Mouse (Mus musculus): Measurements from ENCODE around the gene Nos1ap. TPM values are rescaled to one million over a fixed set of nuclear protein-coding genes. Genes with fewer than 3 reads are reported as not detected.
A peak's percentile ranks its signal among the peaks of the same experiment; 100 is the strongest.

The Nos1ap gene
- polyA plus RNA-seq, 1 experiment from 2014 or later = 11.1 TPM

GRCm38 (mm10) chr1:170489936-170490335 is 99.7 kb downstream of the Nos1ap start:
- 0 out of 2 replicates have a peak, but pooled peaks cover 7% of the 10 kb centered on the region for H3K4me1 ChIP-seq (replicated peaks)
- no peak for ATAC-seq
- H3K9ac ChIP-seq = no peak overlapping the region
- H3K4me3 ChIP-seq (replicated peaks) = no peak overlapping the region
- H3K9me3 ChIP-seq = no peaks in the 10 kb centered on the region
- WGBS = 88% methylated on average over 7 of the region's 7 CpGs
- H3K27me3 ChIP-seq (replicated peaks) = no peaks in the 10 kb centered on the region
- no peak overlapping the region for H3K27ac ChIP-seq
- no peaks in the 10 kb centered on the region for H3K36me3 ChIP-seq
- no peak overlapping the region for H3K4me2 ChIP-seq (replicated peaks)

GRCm38 (mm10) chr1:170489450-170489849 is 100.2 kb downstream of the Nos1ap start:
- H3K4me1 ChIP-seq (replicated peaks) = 0 out of 2 replicates have a peak, but pooled peaks cover 7% of the 10 kb centered on the region
- no peaks in the 10 kb centered on the region for H3K9me3 ChIP-seq
- no peak overlapping the region for H3K27ac ChIP-seq
- ATAC-seq = no peak
- no peaks in the 10 kb centered on the region for H3K27me3 ChIP-seq (replicated peaks)
- H3K4me3 ChIP-seq (replicated peaks) = no peak overlapping the region
- H3K4me2 ChIP-seq (replicated peaks) = no peak overlapping the region
- no peaks in the 10 kb centered on the region for H3K36me3 ChIP-seq
- H3K9ac ChIP-seq = no peak overlapping the region
- 89% methylated on average over 6 of the region's 6 CpGs for WGBS

- ATAC-seq = no peak
- H3K9me3 ChIP-seq = no peaks in the 10 kb centered on the region
- H3K4me2 ChIP-seq (replicated peaks) = no peak overlapping the region
- no peak overlapping the region for H3K9ac ChIP-seq
- no peaks in the 10 kb centered on the region for H3K27me3 ChIP-seq (replicated peaks)
- no peak overlapping the region for H3K27ac ChIP-seq
- peaks cover 23% of the 10 kb centered on the region for H3K4me1 ChIP-seq (replicated peaks)
- no peaks in the 10 kb centered on the region for H3K36me3 ChIP-seq
- WGBS = 32% methylated on average over 4 of the region's 4 CpGs
- H3K4me3 ChIP-seq (replicated peaks) = no peak overlapping the region
These were observed 104.5 kb downstream of the Nos1ap start for GRCm38 (mm10) chr1:170485119-170485518.

- WGBS = 71% methylated on average over 7 of the region's 8 CpGs
- no peaks in the 10 kb centered on the region for H3K27me3 ChIP-seq (replicated peaks)
- no peak overlapping the region for H3K4me3 ChIP-seq (replicated peaks)
- no peak for ATAC-seq
- H3K36me3 ChIP-seq = no peaks in the 10 kb centered on the region
- no peaks in the 10 kb centered on the region for H3K9me3 ChIP-seq
- H3K4me2 ChIP-seq (replicated peaks) = no peak overlapping the region
- H3K9ac ChIP-seq = no peak overlapping the region
- peaks cover 43% of the 10 kb centered on the region for H3K4me1 ChIP-seq (replicated peaks)
- H3K27ac ChIP-seq = no peak overlapping the region
These were observed 107.3 kb downstream of the Nos1ap start for GRCm38 (mm10) chr1:170482236-170482905.

- H3K9me3 ChIP-seq = no peaks in the 10 kb centered on the region
- no peak overlapping the region for H3K9ac ChIP-seq
- H3K27me3 ChIP-seq (replicated peaks) = no peaks in the 10 kb centered on the region
- H3K4me2 ChIP-seq (replicated peaks) = no peak overlapping the region
- no peak for ATAC-seq
- 62% methylated on average over 3 of the region's 3 CpGs for WGBS
- H3K4me3 ChIP-seq (replicated peaks) = no peak overlapping the region
- 0 out of 2 replicates have a peak overlapping the region, but pooled peaks have one; percentile 24 for H3K27ac ChIP-seq
- H3K4me1 ChIP-seq (replicated peaks) = peaks cover 43% of the 10 kb centered on the region
- no peaks in the 10 kb centered on the region for H3K36me3 ChIP-seq
These were observed 108.6 kb downstream of the Nos1ap start for GRCm38 (mm10) chr1:170481093-170481492.

- 5% methylated on average over 3 of the region's 3 CpGs for WGBS
- peak overlapping the region; percentile 75 for H3K27ac ChIP-seq
These were observed 110.2 kb downstream of the Nos1ap start for GRCm38 (mm10) chr1:170479458-170479798.

GRCm38 (mm10) chr1:170478791-170479457 is 110.7 kb downstream of the Nos1ap start:
- no peak overlapping the region for H3K4me3 ChIP-seq (replicated peaks)
- no peaks in the 10 kb centered on the region for H3K9me3 ChIP-seq
- H3K9ac ChIP-seq = no peak overlapping the region
- H3K4me1 ChIP-seq (replicated peaks) = peaks cover 35% of the 10 kb centered on the region
- H3K27me3 ChIP-seq (replicated peaks) = no peaks in the 10 kb centered on the region
- peak overlapping the region; percentile 31; the same call in 1 of the 2 replicates for H3K4me2 ChIP-seq (replicated peaks)
- H3K36me3 ChIP-seq = no peaks in the 10 kb centered on the region
- peak; percentile 90 for ATAC-seq
- WGBS = 30% methylated on average over 4 of the region's 4 CpGs
- H3K27ac ChIP-seq = peak overlapping the region; percentile 79

More at GRCm38 (mm10) chr1:170479458-170479798, 110.2 kb downstream of the Nos1ap start:
- peaks cover 35% of the 10 kb centered on the region for H3K4me1 ChIP-seq (replicated peaks)
- H3K4me3 ChIP-seq (replicated peaks) = no peak overlapping the region
- H3K9ac ChIP-seq = no peak overlapping the region
- peak; percentile 61 for ATAC-seq
- H3K9me3 ChIP-seq = no peaks in the 10 kb centered on the region
- H3K4me2 ChIP-seq (replicated peaks) = peak overlapping the region; percentile 31; the same call in 1 of the 2 replicates
- H3K27me3 ChIP-seq (replicated peaks) = no peaks in the 10 kb centered on the region
- no peaks in the 10 kb centered on the region for H3K36me3 ChIP-seq

- H3K27ac ChIP-seq = peak overlapping the region; percentile 79
- peaks cover 34% of the 10 kb centered on the region for H3K4me1 ChIP-seq (replicated peaks)
- H3K27me3 ChIP-seq (replicated peaks) = no peaks in the 10 kb centered on the region
- H3K4me2 ChIP-seq (replicated peaks) = peak overlapping the region; percentile 24; the same call in 1 of the 2 replicates
- H3K9me3 ChIP-seq = no peaks in the 10 kb centered on the region
- 40% methylated on average over 10 of the region's 10 CpGs for WGBS
- H3K9ac ChIP-seq = no peak overlapping the region
- peak; percentile 7; the same call in 1 of the 2 replicates for ATAC-seq
- no peaks in the 10 kb centered on the region for H3K36me3 ChIP-seq
- no peak overlapping the region for H3K4me3 ChIP-seq (replicated peaks)
These were observed 111.7 kb downstream of the Nos1ap start for GRCm38 (mm10) chr1:170477636-170478600.

- ATAC-seq = no peak
- no peak overlapping the region for H3K4me3 ChIP-seq (replicated peaks)
- H3K27ac ChIP-seq = no peak overlapping the region
- no peaks in the 10 kb centered on the region for H3K9me3 ChIP-seq
- H3K4me1 ChIP-seq (replicated peaks) = peaks cover 10% of the 10 kb centered on the region
- H3K4me2 ChIP-seq (replicated peaks) = no peak overlapping the region
- H3K9ac ChIP-seq = no peak overlapping the region
- no peaks in the 10 kb centered on the region for H3K36me3 ChIP-seq
- WGBS = 69% methylated on average over 6 of the region's 6 CpGs
- no peaks in the 10 kb centered on the region for H3K27me3 ChIP-seq (replicated peaks)
These were observed 116.2 kb downstream of the Nos1ap start for GRCm38 (mm10) chr1:170473460-170473859.

GRCm38 (mm10) chr1:170472861-170473260 is 116.8 kb downstream of the Nos1ap start:
- no peaks in the 10 kb centered on the region for H3K9me3 ChIP-seq
- no peak overlapping the region for H3K4me2 ChIP-seq (replicated peaks)
- H3K27ac ChIP-seq = no peak overlapping the region
- H3K9ac ChIP-seq = no peak overlapping the region
- no peak overlapping the region for H3K4me3 ChIP-seq (replicated peaks)
- no peak for ATAC-seq
- peaks cover 4% of the 10 kb centered on the region for H3K4me1 ChIP-seq (replicated peaks)
- H3K36me3 ChIP-seq = no peaks in the 10 kb centered on the region
- H3K27me3 ChIP-seq (replicated peaks) = no peaks in the 10 kb centered on the region

GRCm38 (mm10) chr1:170466099-170467009 is 123.3 kb downstream of the Nos1ap start:
- WGBS = 78% methylated on average over 6 of the region's 6 CpGs
- Histone ChIP-seq H3K9me3 (no peaks in the 10 kb centered on the region), H3K4me1 (replicated peaks) (no peaks in the 10 kb centered on the region), H3K4me2 (replicated peaks) (no peak overlapping the region), H3K27me3 (replicated peaks) (no peaks in the 10 kb centered on the region), H3K36me3 (no peaks in the 10 kb centered on the region), H3K27ac (no peak overlapping the region), H3K4me3 (replicated peaks) (no peak overlapping the region), H3K9ac (no peak overlapping the region)
- no peak for ATAC-seq
